In the genomic region with DNA sequence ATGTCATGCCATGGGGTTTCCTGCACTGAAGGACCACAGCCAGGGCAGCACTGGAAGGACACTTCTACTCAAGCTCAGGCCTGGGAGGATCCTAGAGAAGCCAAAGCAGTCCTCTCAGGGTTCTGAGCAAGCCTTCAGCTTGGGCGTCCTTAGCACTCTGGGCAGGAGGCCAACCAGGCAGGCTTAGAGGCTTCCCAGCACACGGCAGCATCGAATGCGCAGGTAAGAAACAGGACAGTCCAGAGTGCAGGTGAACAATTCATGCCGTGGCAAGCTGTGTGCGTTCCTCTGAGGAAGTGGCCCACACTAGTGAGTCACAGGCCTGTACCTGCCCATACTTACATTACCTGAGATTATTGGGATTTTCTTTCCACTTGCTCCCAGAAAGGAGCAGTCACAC, we compare ENCODE assay signal across 10 mouse cellular contexts.
DNase-seq lines count a peak whose midpoint lies in the region; ATAC-seq and TF ChIP-seq lines count a peak whose summit lies in the region.
"Had no signal": no experiment of that assay in that cellular context is flagged by ENCODE, and none has a peak within 500 bp of the region (broad histone marks: within the 10 kb centered on the region; RNA-seq: fewer than 3 reads in every experiment).

No protein-coding gene starts in this region.

- peaks cover 21% of the 10 kb centered on the region; the same call in 1 of the 2 replicates for H3K4me1 ChIP-seq in embryonic facial prominence, embryonic 14.5 days (ENCODE audit: control insufficient read depth, insufficient read depth, low read length)
- H3K4me1 ChIP-seq in limb, embryonic 10.5 days, result peaks cover 20% of the 10 kb centered on the region
- peaks cover 38% of the 10 kb centered on the region for H3K4me1 ChIP-seq in stomach, embryonic 16.5 days (ENCODE audit: control insufficient read depth, insufficient read depth, low read length)
- H3K4me1 ChIP-seq in hindbrain, postnatal 0 days (ENCODE audit: insufficient read depth, low read length), result no peaks in the 10 kb centered on the region

- no peak overlapping the region for H3K4me3 ChIP-seq in embryonic facial prominence, embryonic 14.5 days (ENCODE audit: low read depth, low read length)
- H3K4me3 ChIP-seq in limb, embryonic 10.5 days, result no peak overlapping the region
- H3K4me3 ChIP-seq in stomach, embryonic 16.5 days (replicated peaks; ENCODE audit: low read length), result no peak overlapping the region
- H3K4me3 ChIP-seq in hindbrain, postnatal 0 days (ENCODE audit: low read length), result no peak overlapping the region
- H3K4me3 ChIP-seq: erythroblast, embryonic 14.5 days; liver, embryonic 15.5 days had no signal

- TF ChIP-seq CTCF in hindbrain, postnatal 0 days (IDR thresholded peaks at IDR 0.05; ENCODE audit: low read depth), result no peak

- H3K9me3 ChIP-seq in embryonic facial prominence, embryonic 14.5 days (ENCODE audit: control insufficient read depth, low read length), result no peaks in the 10 kb centered on the region
- H3K9me3 ChIP-seq in limb, embryonic 10.5 days (replicated peaks), result no peaks in the 10 kb centered on the region
- H3K9me3 ChIP-seq in stomach, embryonic 16.5 days (replicated peaks; ENCODE audit: control insufficient read depth, low read length), result no peaks in the 10 kb centered on the region
- no peaks in the 10 kb centered on the region for H3K9me3 ChIP-seq in hindbrain, postnatal 0 days (ENCODE audit: low read length)
- H3K9me3 ChIP-seq: liver, embryonic 15.5 days had no signal

- intact Hi-C loops in left cerebral cortex, postnatal 4 days (cut with DNase I), result no loop called here

- H3K9ac ChIP-seq in embryonic facial prominence, embryonic 14.5 days (ENCODE audit: low read depth, low read length), result no peak overlapping the region
- peak overlapping the region; percentile 46; the same call in 1 of the 2 replicates for H3K9ac ChIP-seq in stomach, embryonic 16.5 days (ENCODE audit: low read length)
- H3K9ac ChIP-seq in hindbrain, postnatal 0 days (replicated peaks; ENCODE audit: low read length), result no peak overlapping the region
- H3K9ac ChIP-seq: liver, embryonic 15.5 days had no signal

- no peaks in the 10 kb centered on the region for H3K27me3 ChIP-seq in embryonic facial prominence, embryonic 14.5 days (replicated peaks; ENCODE audit: control insufficient read depth, insufficient read depth, low read length)
- peaks cover 67% of the 10 kb centered on the region for H3K27me3 ChIP-seq in limb, embryonic 10.5 days (ENCODE audit: low read depth, poor library complexity, severe bottlenecking)
- no peaks in the 10 kb centered on the region for H3K27me3 ChIP-seq in stomach, embryonic 16.5 days (ENCODE audit: control insufficient read depth, insufficient read depth, low read length)
- H3K27me3 ChIP-seq in hindbrain, postnatal 0 days (ENCODE audit: insufficient read depth, low read length), result no peaks in the 10 kb centered on the region
- H3K27me3 ChIP-seq: liver, embryonic 15.5 days had no signal

- H3K4me2 ChIP-seq in embryonic facial prominence, embryonic 14.5 days (ENCODE audit: low read depth, low read length), result no peak overlapping the region
- H3K4me2 ChIP-seq in stomach, embryonic 16.5 days (ENCODE audit: low read depth, low read length), result no peak overlapping the region
- no peak overlapping the region for H3K4me2 ChIP-seq in hindbrain, postnatal 0 days (ENCODE audit: low read depth, low read length)
- H3K4me2 ChIP-seq: liver, embryonic 15.5 days had no signal

- H3K36me3 ChIP-seq in embryonic facial prominence, embryonic 14.5 days (ENCODE audit: control insufficient read depth, insufficient read depth, low read length), result no peaks in the 10 kb centered on the region
- H3K36me3 ChIP-seq in limb, embryonic 10.5 days, result no peaks in the 10 kb centered on the region
- no peaks in the 10 kb centered on the region for H3K36me3 ChIP-seq in stomach, embryonic 16.5 days (ENCODE audit: control insufficient read depth, insufficient read depth, low read length)
- no peaks in the 10 kb centered on the region for H3K36me3 ChIP-seq in hindbrain, postnatal 0 days (ENCODE audit: insufficient read depth, low read length)
- H3K36me3 ChIP-seq: liver, embryonic 15.5 days had no signal

- peak; percentile 73 for ATAC-seq in embryonic facial prominence, embryonic 14.5 days (ENCODE audit: low read depth)
- ATAC-seq in stomach, embryonic 16.5 days (ENCODE audit: insufficient read depth, low FRiP score), result peak; percentile 47; the same call in 1 of the 2 replicates
- no peak for ATAC-seq in megakaryocyte, adult 5-6 weeks (ENCODE audit: poor library complexity, severe bottlenecking)
- ATAC-seq in hindbrain, postnatal 0 days, result no peak

- WGBS in embryonic facial prominence, embryonic 14.5 days, result 64% methylated on average over 6 of the region's 6 CpGs
- WGBS in limb, embryonic 10.5 days, result 94% methylated on average over 6 of the region's 6 CpGs
- WGBS in stomach, embryonic 16.5 days, result 57% methylated on average over 6 of the region's 6 CpGs
- WGBS in hindbrain, postnatal 0 days, result 75% methylated on average over 6 of the region's 6 CpGs

- peak; percentile 43 for DNase-seq in left cerebral cortex, postnatal 4 days
- DNase-seq in left cerebral cortex, adult 18-20 months (ENCODE audit: low spot score in 2 of 2), result no peak
- peak; percentile 73 for DNase-seq in embryonic facial prominence, embryonic 14.5 days (ENCODE audit: low spot score)
- DNase-seq in limb, embryonic 10.5 days (ENCODE audit: low spot score), result no peak
- DNase-seq in hindbrain, postnatal 0 days (ENCODE audit: low spot score), result no peak
- DNase-seq: cerebellum, adult 11 months had no signal

- no peak overlapping the region; the same call in 1 of the 2 replicates for H3K27ac ChIP-seq in embryonic facial prominence, embryonic 14.5 days (replicated peaks; ENCODE audit: low read depth, low read length)
- 0 out of 2 replicates have a peak overlapping the region, but pooled peaks have one; percentile 54 for H3K27ac ChIP-seq in limb, embryonic 10.5 days
- peak overlapping the region; percentile 92 for H3K27ac ChIP-seq in stomach, embryonic 16.5 days (ENCODE audit: low read length)
- H3K27ac ChIP-seq in hindbrain, postnatal 0 days, result no peak overlapping the region
- H3K27ac ChIP-seq: liver, embryonic 15.5 days had no signal

Comparison
In these comparisons a context has a peak if more than half of its experiments do, and no peak if none do; other contexts are left out.
1. DNase-seq: peak in left cerebral cortex, postnatal 4 days (single experiment) and embryonic facial prominence, embryonic 14.5 days (single experiment); none in left cerebral cortex, adult 18-20 months (0 of 2), limb, embryonic 10.5 days (single experiment) and hindbrain, postnatal 0 days (single experiment).
2. ATAC-seq: peak in embryonic facial prominence, embryonic 14.5 days (single experiment) and stomach, embryonic 16.5 days (single experiment); none in megakaryocyte, adult 5-6 weeks (single experiment) and hindbrain, postnatal 0 days (single experiment).
3. H3K27ac ChIP-seq: peak in limb, embryonic 10.5 days (single experiment) and stomach, embryonic 16.5 days (single experiment); none in embryonic facial prominence, embryonic 14.5 days (single experiment) and hindbrain, postnatal 0 days (single experiment).